Mouse (Mus musculus): ENCODE results near the gene Epb41l4b. TPM values are rescaled to one million over a fixed set of nuclear protein-coding genes. Genes with fewer than 3 reads are reported as not detected.

Gene Epb41l4b
- polyA plus RNA-seq, 1 experiment from 2014 or later, result 1.4 TPM

- Histone ChIP-seq H3K27me3 (ENCODE audit: control insufficient read depth, insufficient read depth, low read depth, low read length) (peaks cover 6% of the 10 kb centered on the region), H3K27ac (ENCODE audit: low read length) (no peak overlapping the region), H3K9me3 (ENCODE audit: control insufficient read depth, low read length) (no peaks in the 10 kb centered on the region), H3K9ac (ENCODE audit: low read length) (no peak overlapping the region), H3K36me3 (ENCODE audit: control insufficient read depth, insufficient read depth, low read length) (no peaks in the 10 kb centered on the region), H3K4me1 (replicated peaks; ENCODE audit: control insufficient read depth, insufficient read depth, low read length) (peaks cover 8% of the 10 kb centered on the region), H3K4me3 (ENCODE audit: low read length) (no peak overlapping the region), H3K4me2 (ENCODE audit: low read depth, low read length) (no peak overlapping the region)
- 64% methylated on average over 2 of the region's 2 CpGs for WGBS
- ATAC-seq (ENCODE audit: low read depth), result no peak
These were observed 76.3 kb downstream of the Epb41l4b start for GRCm38 (mm10) chr4:57066936-57067335.

GRCm38 (mm10) chr4:57065273-57065672 is 78.0 kb downstream of the Epb41l4b start:
- Histone ChIP-seq H3K9me3 (ENCODE audit: control insufficient read depth, low read length) (no peaks in the 10 kb centered on the region), H3K4me2 (ENCODE audit: low read depth, low read length) (no peak overlapping the region), H3K4me3 (ENCODE audit: low read length) (no peak overlapping the region), H3K27ac (ENCODE audit: low read length) (no peak overlapping the region), H3K27me3 (ENCODE audit: control insufficient read depth, insufficient read depth, low read depth, low read length) (peaks cover 7% of the 10 kb centered on the region), H3K36me3 (ENCODE audit: control insufficient read depth, insufficient read depth, low read length) (no peaks in the 10 kb centered on the region), H3K4me1 (replicated peaks; ENCODE audit: control insufficient read depth, insufficient read depth, low read length) (peaks cover 8% of the 10 kb centered on the region), H3K9ac (ENCODE audit: low read length) (no peak overlapping the region)
- no peak for ATAC-seq (ENCODE audit: low read depth)
- WGBS, result 37% methylated on average over 4 of the region's 4 CpGs

- H3K36me3 ChIP-seq (ENCODE audit: control insufficient read depth, insufficient read depth, low read length), result no peaks in the 10 kb centered on the region
- no peak overlapping the region for H3K9ac ChIP-seq (ENCODE audit: low read length)
- no peaks in the 10 kb centered on the region for H3K9me3 ChIP-seq (ENCODE audit: control insufficient read depth, low read length)
- H3K27me3 ChIP-seq (ENCODE audit: control insufficient read depth, insufficient read depth, low read depth, low read length), result peaks cover 5% of the 10 kb centered on the region
- WGBS, result 21% methylated on average over 2 of the region's 2 CpGs
- ATAC-seq (ENCODE audit: low read depth), result no peak
- H3K4me3 ChIP-seq (ENCODE audit: low read length), result no peak overlapping the region
- no peak overlapping the region for H3K4me2 ChIP-seq (ENCODE audit: low read depth, low read length)
- H3K4me1 ChIP-seq (replicated peaks; ENCODE audit: control insufficient read depth, insufficient read depth, low read length), result peaks cover 8% of the 10 kb centered on the region
- no peak overlapping the region for H3K27ac ChIP-seq (ENCODE audit: low read length)
These were observed 78.4 kb downstream of the Epb41l4b start for GRCm38 (mm10) chr4:57064830-57065229.

- H3K36me3 ChIP-seq (ENCODE audit: control insufficient read depth, insufficient read depth, low read length), result no peaks in the 10 kb centered on the region
- no peak for ATAC-seq (ENCODE audit: low read depth)
- WGBS, result 62% methylated on average over 15 of the region's 15 CpGs
- H3K9ac ChIP-seq (ENCODE audit: low read length), result no peak overlapping the region
- H3K4me3 ChIP-seq (ENCODE audit: low read length), result no peak overlapping the region
- no peaks in the 10 kb centered on the region for H3K4me1 ChIP-seq (replicated peaks; ENCODE audit: control insufficient read depth, insufficient read depth, low read length)
- H3K9me3 ChIP-seq (ENCODE audit: control insufficient read depth, low read length), result no peaks in the 10 kb centered on the region
- peaks cover 5% of the 10 kb centered on the region for H3K27me3 ChIP-seq (ENCODE audit: control insufficient read depth, insufficient read depth, low read depth, low read length)
- no peak overlapping the region for H3K27ac ChIP-seq (ENCODE audit: low read length)
- H3K4me2 ChIP-seq (ENCODE audit: low read depth, low read length), result no peak overlapping the region
These were observed 82.9 kb downstream of the Epb41l4b start for GRCm38 (mm10) chr4:57060319-57060831.

GRCm38 (mm10) chr4:57058623-57059022 is 84.6 kb downstream of the Epb41l4b start:
- ATAC-seq (ENCODE audit: low read depth), result no peak
- no peaks in the 10 kb centered on the region for H3K9me3 ChIP-seq (ENCODE audit: control insufficient read depth, low read length)
- WGBS, result 63% methylated on average over 2 of the region's 2 CpGs

GRCm38 (mm10) chr4:57057637-57058036 is 85.6 kb downstream of the Epb41l4b start:
- Histone ChIP-seq H3K4me2 (ENCODE audit: low read depth, low read length) (no peak overlapping the region), H3K36me3 (ENCODE audit: control insufficient read depth, insufficient read depth, low read length) (no peaks in the 10 kb centered on the region), H3K9me3 (ENCODE audit: control insufficient read depth, low read length) (no peaks in the 10 kb centered on the region), H3K4me3 (ENCODE audit: low read length) (no peak overlapping the region), H3K27ac (ENCODE audit: low read length) (no peak overlapping the region), H3K4me1 (replicated peaks; ENCODE audit: control insufficient read depth, insufficient read depth, low read length) (no peaks in the 10 kb centered on the region), H3K9ac (ENCODE audit: low read length) (no peak overlapping the region), H3K27me3 (ENCODE audit: control insufficient read depth, insufficient read depth, low read depth, low read length) (peaks cover 2% of the 10 kb centered on the region)
- WGBS, result 90% methylated on average over 4 of the region's 4 CpGs
- no peak for ATAC-seq (ENCODE audit: low read depth)

More at GRCm38 (mm10) chr4:57058623-57059022, 84.6 kb downstream of the Epb41l4b start:
- Histone ChIP-seq H3K4me2 (ENCODE audit: low read depth, low read length) (no peak overlapping the region), H3K27me3 (ENCODE audit: control insufficient read depth, insufficient read depth, low read depth, low read length) (peaks cover 2% of the 10 kb centered on the region), H3K9ac (ENCODE audit: low read length) (no peak overlapping the region), H3K27ac (ENCODE audit: low read length) (no peak overlapping the region), H3K4me1 (replicated peaks; ENCODE audit: control insufficient read depth, insufficient read depth, low read length) (no peaks in the 10 kb centered on the region), H3K4me3 (ENCODE audit: low read length) (no peak overlapping the region), H3K36me3 (ENCODE audit: control insufficient read depth, insufficient read depth, low read length) (no peaks in the 10 kb centered on the region)

DNA sequence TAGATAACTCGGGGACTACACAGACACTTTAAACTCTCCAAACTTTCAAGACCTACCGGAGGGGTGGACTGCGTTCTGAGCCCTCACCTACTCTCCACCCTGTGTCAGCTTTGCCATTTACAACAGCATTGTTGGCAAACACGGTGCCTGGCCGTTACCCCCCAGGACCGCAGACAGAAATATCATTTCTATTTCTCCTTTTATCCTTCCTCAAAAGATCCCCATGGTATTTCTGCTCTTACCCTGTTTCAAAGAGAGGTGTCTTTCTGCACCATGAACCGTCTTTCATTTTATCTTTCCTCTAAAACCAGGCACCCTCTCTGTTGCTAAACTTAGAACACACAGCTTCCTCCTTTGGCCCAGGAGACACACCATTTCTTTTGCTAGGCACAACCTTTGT is 87.6 kb downstream of the Epb41l4b start:
- Histone ChIP-seq H3K27me3 (ENCODE audit: control insufficient read depth, insufficient read depth, low read depth, low read length) (peaks cover 2% of the 10 kb centered on the region; the same call in 1 of the 2 replicates), H3K36me3 (ENCODE audit: control insufficient read depth, insufficient read depth, low read length) (no peaks in the 10 kb centered on the region), H3K9ac (ENCODE audit: low read length) (no peak overlapping the region), H3K9me3 (ENCODE audit: control insufficient read depth, low read length) (no peaks in the 10 kb centered on the region), H3K4me1 (replicated peaks; ENCODE audit: control insufficient read depth, insufficient read depth, low read length) (no peaks in the 10 kb centered on the region), H3K4me3 (ENCODE audit: low read length) (no peak overlapping the region), H3K27ac (ENCODE audit: low read length) (no peak overlapping the region), H3K4me2 (ENCODE audit: low read depth, low read length) (no peak overlapping the region)
- no peak for ATAC-seq (ENCODE audit: low read depth)
- WGBS, result 51% methylated on average over 7 of the region's 7 CpGs

GRCm38 (mm10) chr4:57049281-57049921 is 93.8 kb downstream of the Epb41l4b start:
- no peaks in the 10 kb centered on the region for H3K9me3 ChIP-seq (ENCODE audit: control insufficient read depth, low read length)
- WGBS, result 62% methylated on average over 5 of the region's 5 CpGs
- H3K9ac ChIP-seq (ENCODE audit: low read length), result no peak overlapping the region
- no peak overlapping the region for H3K4me3 ChIP-seq (ENCODE audit: low read length)
- H3K4me1 ChIP-seq (replicated peaks; ENCODE audit: control insufficient read depth, insufficient read depth, low read length), result no peaks in the 10 kb centered on the region
- ATAC-seq (ENCODE audit: low read depth), result no peak
- no peak overlapping the region for H3K27ac ChIP-seq (ENCODE audit: low read length)
- H3K4me2 ChIP-seq (ENCODE audit: low read depth, low read length), result no peak overlapping the region
- no peaks in the 10 kb centered on the region for H3K36me3 ChIP-seq (ENCODE audit: control insufficient read depth, insufficient read depth, low read length)
- H3K27me3 ChIP-seq (ENCODE audit: control insufficient read depth, insufficient read depth, low read depth, low read length), result no peaks in the 10 kb centered on the region; the same call in 1 of the 2 replicates

GRCm38 (mm10) chr4:57048566-57048965 is 94.7 kb downstream of the Epb41l4b start:
- Histone ChIP-seq H3K4me2 (ENCODE audit: low read depth, low read length) (no peak overlapping the region), H3K9me3 (ENCODE audit: control insufficient read depth, low read length) (no peaks in the 10 kb centered on the region), H3K4me1 (replicated peaks; ENCODE audit: control insufficient read depth, insufficient read depth, low read length) (no peaks in the 10 kb centered on the region), H3K27ac (ENCODE audit: low read length) (no peak overlapping the region), H3K27me3 (ENCODE audit: control insufficient read depth, insufficient read depth, low read depth, low read length) (no peaks in the 10 kb centered on the region), H3K9ac (ENCODE audit: low read length) (no peak overlapping the region), H3K36me3 (ENCODE audit: control insufficient read depth, insufficient read depth, low read length) (no peaks in the 10 kb centered on the region), H3K4me3 (ENCODE audit: low read length) (no peak overlapping the region)
- no peak for ATAC-seq (ENCODE audit: low read depth)
- WGBS, result 49% methylated on average over 6 of the region's 6 CpGs

Measured in lung, embryonic 16.5 days (tissue).